Mouse (Mus musculus) heart, postnatal 0 days (tissue): ENCODE data around the gene Igfbp6. TPM values are rescaled to one million over a fixed set of nuclear protein-coding genes. Genes with fewer than 3 reads are reported as not detected.

ENCODE experiments used
- ATAC-seq: fragments of 200-750 bp; cut with Nextera tagmentation; 2 replicates; pipeline ENCODE4 v1.8.0; 2017; ENCODE audit warnings: low read depth, moderate number of reproducible peaks, moderate library complexity; ENCODE audit not compliant: insufficient read depth
- DNase-seq: peaks from one replicate; pipeline ENCODE4 v3.0.0-alpha.2; 2016; ENCODE audit warnings: low spot score
- H3K27ac ChIP-seq: fragments of 300-500 bp; sonication (generic); 2 replicates; pipeline ENCODE4 v1.5.1; 2014; ENCODE audit warnings: low read depth, mild to moderate bottlenecking
- H3K27me3 ChIP-seq: fragments of 300-500 bp; sonication (generic); 2 replicates; pipeline ENCODE4 v1.6.1; 2014; ENCODE audit warnings: low read length, mixed read lengths; ENCODE audit not compliant: control insufficient read depth, insufficient read depth
- H3K36me3 ChIP-seq: fragments of 300-500 bp; sonication (generic); replicated peaks from 2 replicates; pipeline ENCODE4 v1.6.1; 2014; ENCODE audit warnings: low read length, mixed read lengths; ENCODE audit not compliant: control insufficient read depth, insufficient read depth
- H3K4me1 ChIP-seq: fragments of 300-500 bp; sonication (generic); 2 replicates; pipeline ENCODE4 v1.6.1; 2014; ENCODE audit warnings: antibody characterized with exemption; ENCODE audit not compliant: control insufficient read depth, insufficient read depth
- H3K4me2 ChIP-seq: fragments of 300-500 bp; sonication (generic); 2 replicates; pipeline ENCODE4 v1.6.1; 2014; ENCODE audit warnings: low read depth, mild to moderate bottlenecking, low read length, moderate library complexity
- H3K4me3 ChIP-seq: fragments of 300-500 bp; sonication (generic); 2 replicates; pipeline ENCODE4 v1.5.1; 2014; ENCODE audit warnings: low read depth, low read length
- H3K9ac ChIP-seq: fragments of 300-500 bp; sonication (generic); replicated peaks from 2 replicates; pipeline ENCODE4 v1.6.1; 2014; ENCODE audit warnings: low read depth, low read length, mixed read lengths
- H3K9me3 ChIP-seq: fragments of 300-500 bp; sonication (generic); replicated peaks from 2 replicates; pipeline ENCODE4 v1.6.1; 2016; ENCODE audit warnings: low read length; ENCODE audit not compliant: control insufficient read depth
- CTCF ChIP-seq: IDR thresholded peaks from 2 replicates; pipeline ENCODE4 v1.5.1; 2016; ENCODE audit warnings: antibody characterized with exemption, control low read depth, low read depth
- EP300 ChIP-seq: IDR thresholded peaks from 2 replicates; pipeline ENCODE4 v1.6.1; 2016; ENCODE audit warnings: antibody characterized with exemption, low read depth
- WGBS: fragments of 180-500 bp; shearing (Covaris S2); extraction: QIAGEN DNeasy Blood & Tissue Kit; methylation state at CpG from one replicate; pipeline ENCODE4 v1.1.7; 2014; 5-methylcytosine and 5-hydroxymethylcytosine counted together
- polyA plus RNA-seq: library from polyadenylated mRNA; unstranded; fragments of >200 nt; fragmentation: Nextera tagmentation; extraction: Ambion mirVana; gene quantifications from 2 replicates; pipeline ENCODE4 v1.2.1, GENCODE M21; 2015
- total RNA-seq: library from RNA; depleted of rRNA; stranded (reverse); fragments of >200 nt; gene quantifications from 2 replicates; pipeline ENCODE4 v1.2.3, GENCODE M21; 2014; ENCODE audit warnings: low replicate concordance

The Igfbp6 gene
- total and polyA plus RNA-seq, 2 experiments from 2014 or later, result 24.2 to 30.5 TPM

GRCm38 (mm10) chr15:102188883-102189282 lies 44.7 kb downstream of the Igfbp6 start:
- ATAC-seq, result no peak
- no peaks in the 10 kb centered on the region for H3K9me3 ChIP-seq
- DNase-seq, result no peak
- H3K27me3 ChIP-seq, result no peaks in the 10 kb centered on the region
- WGBS, result 61% methylated on average over 6 of the region's 6 CpGs
- H3K27ac ChIP-seq, result no peak overlapping the region
- no peak overlapping the region for H3K4me3 ChIP-seq
- H3K36me3 ChIP-seq, result peaks cover 11% of the 10 kb centered on the region; the same call in 1 of the 2 replicates
- H3K4me1 ChIP-seq, result no peaks in the 10 kb centered on the region
- no peak overlapping the region for H3K4me2 ChIP-seq
- TF ChIP-seq CTCF, result no peak
- TF ChIP-seq EP300, result no peak
- H3K9ac ChIP-seq, result no peak overlapping the region

GRCm38 (mm10) chr15:102191699-102192098 lies 47.5 kb downstream of the Igfbp6 start:
- no peak overlapping the region for H3K9ac ChIP-seq
- TF ChIP-seq EP300, result no peak
- no peak for TF ChIP-seq CTCF
- ATAC-seq (no peak), DNase-seq (no peak)
- no peak overlapping the region for H3K4me3 ChIP-seq
- no peaks in the 10 kb centered on the region for H3K4me1 ChIP-seq
- no peaks in the 10 kb centered on the region for H3K27me3 ChIP-seq
- no peaks in the 10 kb centered on the region for H3K9me3 ChIP-seq
- 71% methylated on average over 7 of the region's 7 CpGs for WGBS
- no peak overlapping the region for H3K4me2 ChIP-seq
- peaks cover 3% of the 10 kb centered on the region; the same call in 1 of the 2 replicates for H3K36me3 ChIP-seq
- H3K27ac ChIP-seq, result no peak overlapping the region

- Histone ChIP-seq H3K4me3 (no peak overlapping the region), H3K4me1 (no peaks in the 10 kb centered on the region), H3K9ac (no peak overlapping the region), H3K4me2 (no peak overlapping the region), H3K27ac (no peak overlapping the region), H3K9me3 (no peaks in the 10 kb centered on the region), H3K27me3 (no peaks in the 10 kb centered on the region), H3K36me3 (no peaks in the 10 kb centered on the region)
- ATAC-seq, result no peak
- no peak for DNase-seq
- TF ChIP-seq EP300, result no peak
- no peak for TF ChIP-seq CTCF
- WGBS, result 59% methylated on average over 7 of the region's 7 CpGs
Observed at GRCm38 (mm10) chr15:102192271-102192812, 48.2 kb downstream of the Igfbp6 start.

DNA sequence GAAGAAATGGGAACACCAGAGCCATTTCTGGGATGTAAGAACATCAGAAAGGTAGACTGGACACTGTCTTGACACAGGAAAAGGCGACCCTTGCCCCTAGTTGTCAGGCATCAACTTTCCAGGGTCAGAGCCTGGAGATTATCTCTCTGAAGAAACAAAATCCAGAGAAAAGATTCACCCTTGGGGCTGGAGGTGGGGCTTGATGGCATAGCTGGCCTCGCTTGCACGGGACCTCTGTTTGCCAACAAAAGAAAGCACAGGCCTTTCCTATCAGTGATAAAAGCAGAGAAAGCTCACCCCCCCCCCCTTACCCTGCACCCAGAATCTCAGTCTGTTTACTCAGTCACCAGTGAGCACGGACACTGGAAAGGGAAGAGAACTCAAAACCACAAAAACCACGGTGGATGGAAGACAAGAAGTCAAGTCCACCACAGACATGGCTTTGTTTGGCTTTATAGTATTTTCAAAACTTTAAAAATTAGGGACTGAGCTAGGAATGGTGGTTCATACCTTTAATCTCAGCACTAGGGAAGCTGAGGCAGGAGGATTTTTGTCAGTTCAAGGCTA lies 48.7 kb downstream of the Igfbp6 start:
- H3K4me1 ChIP-seq, result no peaks in the 10 kb centered on the region
- H3K9ac ChIP-seq, result no peak overlapping the region
- H3K36me3 ChIP-seq, result no peaks in the 10 kb centered on the region
- no peak overlapping the region for H3K4me3 ChIP-seq
- H3K27me3 ChIP-seq, result no peaks in the 10 kb centered on the region
- TF ChIP-seq EP300 (no peak), CTCF (no peak)
- H3K4me2 ChIP-seq, result no peak overlapping the region
- no peaks in the 10 kb centered on the region for H3K9me3 ChIP-seq
- no peak overlapping the region for H3K27ac ChIP-seq
- WGBS, result 51% methylated on average over 5 of the region's 5 CpGs
- no peak for DNase-seq
- ATAC-seq, result no peak

GRCm38 (mm10) chr15:102193652-102194051 lies 49.5 kb downstream of the Igfbp6 start:
- Histone ChIP-seq H3K27me3 (no peaks in the 10 kb centered on the region), H3K4me3 (no peak overlapping the region), H3K9ac (no peak overlapping the region), H3K4me1 (no peaks in the 10 kb centered on the region), H3K9me3 (no peaks in the 10 kb centered on the region), H3K36me3 (no peaks in the 10 kb centered on the region), H3K27ac (no peak overlapping the region), H3K4me2 (no peak overlapping the region)
- DNase-seq (no peak), ATAC-seq (no peak)
- WGBS, result 76% methylated on average over 4 of the region's 4 CpGs
- TF ChIP-seq CTCF (no peak), EP300 (no peak)

DNA sequence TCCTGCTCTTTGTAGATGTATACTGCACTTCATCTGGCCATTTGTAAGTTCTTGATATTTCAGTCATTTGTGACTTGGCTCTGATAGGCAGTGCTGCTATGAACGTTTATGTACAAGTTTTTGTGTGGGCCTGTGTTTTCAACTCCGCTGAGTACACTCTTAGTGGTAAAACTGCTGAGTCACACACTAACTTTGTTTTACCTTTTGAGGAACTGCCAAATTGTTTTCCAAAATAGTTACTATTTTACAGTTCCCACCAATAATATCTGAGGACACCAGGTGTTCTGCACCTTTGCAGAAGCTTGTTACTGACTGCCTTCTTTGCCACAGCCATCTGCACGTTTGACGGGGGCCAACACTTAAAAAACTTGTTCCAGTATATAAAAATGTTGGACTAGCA lies 50.3 kb downstream of the Igfbp6 start:
- DNase-seq (no peak), ATAC-seq (no peak)
- WGBS, result 78% methylated on average over 4 of the region's 4 CpGs
- Histone ChIP-seq H3K4me3 (no peak overlapping the region), H3K4me1 (no peaks in the 10 kb centered on the region), H3K9me3 (no peaks in the 10 kb centered on the region), H3K36me3 (no peaks in the 10 kb centered on the region), H3K27ac (no peak overlapping the region), H3K27me3 (no peaks in the 10 kb centered on the region), H3K4me2 (no peak overlapping the region), H3K9ac (no peak overlapping the region)
- no peak for TF ChIP-seq CTCF
- no peak for TF ChIP-seq EP300
